Mouse (Mus musculus) liver, postnatal 0 days (tissue): ENCODE data around the gene Ccr1.

Experiments
- CTCF ChIP-seq: sonication (generic); IDR thresholded peaks from 2 replicates; pipeline ENCODE4 v1.5.1; 2016; ENCODE audit warnings: antibody characterized with exemption, low read depth
- EP300 ChIP-seq: IDR thresholded peaks from 2 replicates; pipeline ENCODE4 v1.6.1; 2016; ENCODE audit warnings: antibody characterized with exemption, low read depth, mild to moderate bottlenecking

- TF ChIP-seq CTCF, result no peak
- no peak for TF ChIP-seq EP300
Observed at GRCm38 (mm10) chr9:123935346-123935745, 33.1 kb downstream of the Ccr1 start.
